Mouse (Mus musculus) liver, adult 2 months (tissue): Measurements from ENCODE around the gene Dtd1.

ENCODE experiments used
- CTCF ChIP-seq: fragments of 200-500 bp; IDR thresholded peaks from 2 replicates; pipeline ENCODE4 v1.5.1; 2011; ENCODE audit warnings: low read depth, low read length, control low read depth
- POLR2A ChIP-seq: fragments of 200-500 bp; IDR thresholded peaks from 2 replicates; pipeline ENCODE4 v1.6.1; 2011; ENCODE audit warnings: low read length, control low read depth; ENCODE audit not compliant: insufficient read depth; ENCODE audit errors: extremely low read depth

DNA sequence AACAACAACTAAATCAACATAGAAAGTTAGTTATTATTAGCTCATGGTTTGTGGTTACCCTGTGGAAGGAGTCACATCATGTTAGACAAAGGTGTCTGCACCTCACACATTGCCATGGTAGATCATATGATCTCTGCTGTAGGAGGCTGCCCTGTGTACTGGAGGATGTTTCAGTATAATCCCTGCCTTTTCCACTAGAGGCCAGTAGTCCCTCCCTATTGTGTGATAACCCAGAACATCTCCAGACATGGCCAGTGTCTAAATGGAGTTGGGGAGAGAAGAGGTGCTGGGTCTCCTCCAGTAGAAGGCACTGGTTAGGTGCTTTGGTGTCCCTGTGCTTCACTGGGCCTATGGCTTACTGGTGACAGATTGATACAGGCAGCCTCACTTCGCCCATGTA, 125.0 kb downstream of the Dtd1 start:
- TF ChIP-seq POLR2A = no peak
- no peak for TF ChIP-seq CTCF
